Mouse (Mus musculus) liver, embryonic 16.5 days (tissue): ENCODE results near the gene Nvl. TPM values are rescaled to one million over a fixed set of nuclear protein-coding genes. Genes with fewer than 3 reads are reported as not detected.

ENCODE experiments used
- ATAC-seq: fragments of 200-750 bp; cut with Nextera tagmentation; 2 replicates; pipeline ENCODE4 v1.8.0; 2017; ENCODE audit warnings: low read depth, mild to moderate bottlenecking, moderate number of reproducible peaks, moderate library complexity
- H3K27ac ChIP-seq: fragments of 300-500 bp; sonication (generic); 2 replicates; pipeline ENCODE4 v1.5.1; 2014; ENCODE audit warnings: mild to moderate bottlenecking, low read length
- H3K27me3 ChIP-seq: fragments of 300-500 bp; sonication (generic); 2 replicates; pipeline ENCODE4 v1.6.1; 2014; ENCODE audit warnings: low read depth, low read length, mixed read lengths; ENCODE audit not compliant: control insufficient read depth, insufficient read depth
- H3K36me3 ChIP-seq: fragments of 300-500 bp; sonication (generic); 2 replicates; pipeline ENCODE4 v1.6.1; 2014; ENCODE audit warnings: mild to moderate bottlenecking; ENCODE audit not compliant: control insufficient read depth, insufficient read depth
- H3K4me1 ChIP-seq: fragments of 300-500 bp; sonication (generic); 2 replicates; pipeline ENCODE4 v1.6.1; 2014; ENCODE audit warnings: low read depth, low read length, mixed read lengths; ENCODE audit not compliant: control insufficient read depth
- H3K4me2 ChIP-seq: fragments of 300-500 bp; sonication (generic); 2 replicates; pipeline ENCODE4 v1.6.1; 2014; ENCODE audit warnings: low read depth, low read length, mixed read lengths
- H3K4me3 ChIP-seq: fragments of 300-500 bp; sonication (generic); 2 replicates; pipeline ENCODE4 v1.5.1; 2014; ENCODE audit warnings: low read depth, mild to moderate bottlenecking, low read length
- H3K9ac ChIP-seq: fragments of 300-500 bp; sonication (generic); 2 replicates; pipeline ENCODE4 v1.6.1; 2014; ENCODE audit warnings: low read depth, low read length
- H3K9me3 ChIP-seq: fragments of 300-500 bp; sonication (generic); replicated peaks from 2 replicates; pipeline ENCODE4 v1.6.1; 2016; ENCODE audit warnings: low read length; ENCODE audit not compliant: control insufficient read depth
- WGBS: fragments of 180-500 bp; shearing (Covaris S2); extraction: QIAGEN DNeasy Blood & Tissue Kit; methylation state at CpG from one replicate; pipeline ENCODE4 v1.1.7; 2014; ENCODE audit not compliant: insufficient replicate concordance; 5-methylcytosine and 5-hydroxymethylcytosine counted together
- polyA plus RNA-seq: library from polyadenylated mRNA; unstranded; fragments of >200 nt; fragmentation: Nextera tagmentation; extraction: Ambion mirVana; gene quantifications from 2 replicates; pipeline ENCODE4 v1.2.1, GENCODE M21; 2015

The Nvl gene
- polyA plus RNA-seq, 1 experiment from 2014 or later, result 10.0 TPM

DNA sequence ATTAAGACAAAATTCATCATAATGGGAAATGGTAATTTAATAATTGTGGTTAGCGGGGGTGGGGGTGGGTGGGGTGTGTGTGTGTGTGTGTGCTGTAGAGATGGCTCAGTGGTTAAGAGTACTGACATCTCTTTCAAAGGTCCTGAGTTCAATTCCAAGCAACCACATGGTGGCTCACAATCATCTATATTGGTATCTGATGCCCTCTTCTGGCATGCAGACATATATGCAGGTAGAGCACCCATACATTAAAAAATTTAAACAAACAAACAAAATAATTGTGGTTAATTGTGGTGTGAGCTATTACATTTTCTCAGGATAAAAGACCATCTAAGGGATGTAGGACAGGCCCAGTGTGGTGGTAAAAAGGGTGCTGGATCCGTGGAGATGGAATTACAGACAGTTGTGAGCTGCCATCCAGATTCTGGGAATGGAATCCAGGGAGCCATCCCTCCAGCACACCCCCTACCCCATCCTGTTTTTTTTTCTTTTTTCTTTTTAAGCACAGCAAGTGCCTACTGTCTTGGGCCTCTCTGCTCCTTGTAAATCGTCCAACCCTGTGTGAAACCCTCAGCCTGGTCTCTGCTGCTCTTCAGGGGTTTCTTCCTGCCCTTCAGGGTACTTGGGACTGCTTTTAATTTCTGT is 5.5 kb upstream of the Nvl start:
- peaks cover 43% of the 10 kb centered on the region for H3K4me1 ChIP-seq
- H3K36me3 ChIP-seq, result no peaks in the 10 kb centered on the region
- H3K27me3 ChIP-seq, result no peaks in the 10 kb centered on the region
- no peak overlapping the region for H3K4me3 ChIP-seq
- no peak overlapping the region for H3K9ac ChIP-seq
- no peak overlapping the region; the same call in 1 of the 2 replicates for H3K27ac ChIP-seq
- H3K9me3 ChIP-seq, result no peaks in the 10 kb centered on the region
- no peak for ATAC-seq
- no peak overlapping the region; the same call in 1 of the 2 replicates for H3K4me2 ChIP-seq
- WGBS, result 57% methylated on average over 3 of the region's 3 CpGs

DNA sequence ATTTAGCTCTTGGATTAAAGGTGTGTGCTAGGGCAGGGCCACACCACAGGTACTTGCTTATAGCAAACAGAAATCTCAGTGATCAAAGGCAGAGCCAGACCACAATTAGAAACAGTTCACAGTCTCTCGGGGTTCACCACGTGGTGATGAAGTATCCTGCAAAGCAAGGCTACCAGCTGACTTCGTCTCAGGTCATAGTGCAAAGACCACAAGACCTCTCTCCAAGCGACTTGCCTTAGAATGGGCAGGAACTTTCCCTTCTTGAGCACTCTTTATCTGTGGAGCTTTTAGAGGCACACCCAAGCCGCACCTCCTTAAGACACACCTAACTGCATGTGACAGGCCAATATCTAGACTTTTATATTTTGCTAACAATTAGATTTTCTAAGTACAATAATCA is 4.5 kb upstream of the Nvl start:
- Histone ChIP-seq H3K36me3 (no peaks in the 10 kb centered on the region), H3K4me1 (peaks cover 43% of the 10 kb centered on the region)
- peak; percentile 42 for ATAC-seq

DNA sequence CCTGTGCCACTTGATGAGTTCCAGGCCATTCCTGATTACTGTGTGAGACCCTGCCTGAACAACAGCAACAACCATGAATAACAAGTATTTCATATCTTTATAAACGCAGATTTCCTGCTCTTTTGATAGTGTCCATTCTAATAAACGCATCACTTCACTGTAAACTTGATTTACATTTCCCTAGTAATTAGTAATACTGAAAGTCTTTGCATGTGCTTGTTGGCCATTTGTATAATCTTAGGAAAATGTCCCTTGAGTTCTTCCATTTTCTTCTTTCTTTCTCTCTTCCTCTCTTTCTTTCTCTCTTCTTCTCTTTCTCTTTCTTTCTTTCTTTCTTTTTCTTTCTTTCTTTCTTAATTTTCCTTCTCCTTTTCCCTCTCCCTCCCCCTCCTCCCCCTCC is 2.2 kb upstream of the Nvl start:
- Histone ChIP-seq H3K4me3 (peak overlapping the region; percentile 91), H3K36me3 (peaks cover 3% of the 10 kb centered on the region; the same call in 1 of the 2 replicates), H3K9me3 (no peaks in the 10 kb centered on the region), H3K4me2 (peak overlapping the region; percentile 79), H3K27ac (no peak overlapping the region), H3K27me3 (no peaks in the 10 kb centered on the region), H3K9ac (no peak overlapping the region), H3K4me1 (peaks cover 42% of the 10 kb centered on the region)
- no peak for ATAC-seq
- WGBS, result 56% methylated on average over 2 of the region's 2 CpGs

More for the DNA sequence above, 4.5 kb upstream of the Nvl start:
- peak overlapping the region; percentile 56 for H3K4me2 ChIP-seq
- no peaks in the 10 kb centered on the region for H3K9me3 ChIP-seq
- peak overlapping the region; percentile 42 for H3K9ac ChIP-seq
- peak overlapping the region; percentile 13 for H3K4me3 ChIP-seq
- H3K27me3 ChIP-seq, result no peaks in the 10 kb centered on the region
- H3K27ac ChIP-seq, result peak overlapping the region; percentile 62
- 24% methylated on average over 5 of the region's 5 CpGs for WGBS

DNA sequence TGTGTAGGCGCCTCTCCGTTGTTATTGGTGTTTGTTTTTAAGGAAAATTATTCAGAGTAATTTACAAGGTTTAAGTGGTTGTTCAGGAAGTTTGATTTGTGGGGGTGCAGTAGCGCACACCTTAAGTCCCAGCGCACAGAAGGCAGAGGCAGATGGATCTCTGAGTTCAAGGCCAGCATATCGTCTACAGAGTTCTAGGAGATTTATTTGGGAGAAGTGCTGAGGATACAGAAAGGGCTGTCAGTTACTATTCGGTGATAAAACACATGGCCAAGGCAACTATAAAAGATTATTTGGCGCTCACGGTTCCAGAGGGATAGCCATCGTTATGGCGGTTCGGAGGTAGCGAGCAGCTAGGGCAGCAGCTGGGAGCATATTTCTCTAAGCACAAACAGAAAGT is 962 bp upstream of the Nvl start:
- no peaks in the 10 kb centered on the region for H3K27me3 ChIP-seq
- peaks cover 3% of the 10 kb centered on the region; the same call in 1 of the 2 replicates for H3K36me3 ChIP-seq
- H3K4me1 ChIP-seq, result peaks cover 35% of the 10 kb centered on the region
- H3K9ac ChIP-seq, result peak overlapping the region; percentile 88
- peak overlapping the region; percentile 91 for H3K4me3 ChIP-seq
- H3K27ac ChIP-seq, result peak overlapping the region; percentile 97
- ATAC-seq, result no peak
- H3K4me2 ChIP-seq, result peak overlapping the region; percentile 79
- 4% methylated on average over 12 of the region's 12 CpGs for WGBS
- no peaks in the 10 kb centered on the region for H3K9me3 ChIP-seq

DNA sequence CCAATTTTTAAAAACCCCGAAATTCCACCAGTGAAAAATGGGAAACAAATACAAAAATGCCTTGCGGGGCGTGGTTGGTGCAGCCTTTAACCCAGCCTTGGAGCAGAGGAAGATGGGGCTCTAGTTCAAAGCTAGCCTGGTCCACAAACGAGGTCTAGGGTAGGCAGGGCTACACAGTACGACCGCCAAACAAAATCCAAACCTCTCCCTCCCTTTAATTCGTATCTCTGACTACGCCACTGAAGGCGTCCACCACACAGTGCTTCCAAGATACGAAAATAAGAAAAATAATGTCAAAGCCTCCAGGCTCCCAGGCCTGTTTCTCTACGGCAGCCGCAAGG is 425 bp downstream of the Nvl start:
- peaks cover 3% of the 10 kb centered on the region; the same call in 1 of the 2 replicates for H3K36me3 ChIP-seq
- peak overlapping the region; percentile 79 for H3K4me2 ChIP-seq
- 0% methylated on average over 12 of the region's 12 CpGs for WGBS
- ATAC-seq, result peak; percentile 19
- peak overlapping the region; percentile 91 for H3K4me3 ChIP-seq
- H3K9me3 ChIP-seq, result no peaks in the 10 kb centered on the region
- H3K4me1 ChIP-seq, result peaks cover 23% of the 10 kb centered on the region
- peak overlapping the region; percentile 88 for H3K9ac ChIP-seq
- peak overlapping the region; percentile 97 for H3K27ac ChIP-seq
- H3K27me3 ChIP-seq, result no peaks in the 10 kb centered on the region

DNA sequence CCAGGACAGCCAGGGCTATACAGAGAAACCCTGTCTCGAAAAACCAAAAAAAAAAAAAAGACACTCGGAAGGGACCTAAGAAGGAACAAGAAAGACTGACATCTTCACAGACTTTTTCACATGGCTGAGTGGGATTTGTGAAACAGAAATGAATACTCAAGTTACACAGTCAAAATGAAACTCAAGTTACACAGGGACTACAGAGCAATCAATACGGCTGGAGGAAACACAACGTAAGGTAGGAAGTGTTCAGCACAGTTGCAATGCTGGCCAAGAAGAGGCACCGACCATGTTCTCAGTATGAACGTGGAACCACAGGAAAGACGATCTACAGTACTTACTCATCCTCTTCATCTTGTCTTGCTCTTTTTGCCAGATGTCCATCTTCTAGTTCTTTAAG is 5.3 kb downstream of the Nvl start:
- Histone ChIP-seq H3K4me3 (no peak overlapping the region), H3K27me3 (no peaks in the 10 kb centered on the region), H3K4me2 (no peak overlapping the region), H3K36me3 (peaks cover 24% of the 10 kb centered on the region), H3K4me1 (peaks cover 8% of the 10 kb centered on the region), H3K9ac (no peak overlapping the region), H3K27ac (no peak overlapping the region), H3K9me3 (no peaks in the 10 kb centered on the region)
- WGBS, result 79% methylated on average over 7 of the region's 7 CpGs
- no peak for ATAC-seq

DNA sequence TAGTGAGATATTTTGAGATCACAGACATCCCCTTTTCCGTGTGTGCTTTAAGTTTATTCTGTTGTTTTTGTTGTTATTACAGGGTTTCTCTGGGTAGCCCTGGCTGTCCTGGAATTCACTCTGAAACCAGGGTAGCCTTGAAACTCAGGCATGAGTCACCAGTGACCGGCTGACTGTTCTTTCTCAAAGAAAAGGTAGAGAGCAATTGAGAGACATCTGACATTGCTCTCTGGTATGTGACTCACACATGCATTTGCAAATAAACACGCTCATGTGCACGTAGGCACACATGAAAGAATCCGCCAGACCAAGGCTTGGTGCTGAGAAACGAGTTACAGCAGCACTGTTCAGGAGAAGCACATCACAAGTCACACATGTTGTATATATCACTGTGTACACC is 12.1 kb downstream of the Nvl start:
- H3K4me2 ChIP-seq, result no peak overlapping the region
- WGBS, result 82% methylated on average over 6 of the region's 6 CpGs

DNA sequence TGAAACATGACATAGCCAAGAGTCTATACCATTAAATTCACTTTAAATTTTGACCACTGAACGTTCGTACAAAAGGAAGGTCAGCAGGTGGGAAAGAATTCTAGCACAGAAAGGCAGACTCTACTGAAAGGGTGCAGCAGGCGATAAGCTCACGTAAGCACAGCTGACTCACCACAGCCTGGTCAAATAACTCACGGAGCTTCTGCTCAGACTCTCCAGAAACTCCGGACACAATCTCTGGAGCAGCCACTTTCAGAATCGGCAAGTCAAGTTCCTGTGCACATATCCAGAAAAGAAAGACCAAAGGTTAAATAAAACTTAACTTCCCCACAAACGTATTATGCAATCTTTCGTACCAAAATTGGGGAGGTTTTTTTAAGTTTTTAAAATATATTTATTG is 17.2 kb downstream of the Nvl start:
- Histone ChIP-seq H3K36me3 (peaks cover 34% of the 10 kb centered on the region), H3K4me3 (no peak overlapping the region)

More for the DNA sequence above, 12.1 kb downstream of the Nvl start:
- H3K4me3 ChIP-seq, result no peak overlapping the region
- H3K27ac ChIP-seq, result no peak overlapping the region
- H3K36me3 ChIP-seq, result peaks cover 35% of the 10 kb centered on the region
- H3K4me1 ChIP-seq, result no peaks in the 10 kb centered on the region
- H3K9ac ChIP-seq, result no peak overlapping the region
- no peaks in the 10 kb centered on the region for H3K9me3 ChIP-seq
- ATAC-seq, result no peak
- H3K27me3 ChIP-seq, result no peaks in the 10 kb centered on the region

DNA sequence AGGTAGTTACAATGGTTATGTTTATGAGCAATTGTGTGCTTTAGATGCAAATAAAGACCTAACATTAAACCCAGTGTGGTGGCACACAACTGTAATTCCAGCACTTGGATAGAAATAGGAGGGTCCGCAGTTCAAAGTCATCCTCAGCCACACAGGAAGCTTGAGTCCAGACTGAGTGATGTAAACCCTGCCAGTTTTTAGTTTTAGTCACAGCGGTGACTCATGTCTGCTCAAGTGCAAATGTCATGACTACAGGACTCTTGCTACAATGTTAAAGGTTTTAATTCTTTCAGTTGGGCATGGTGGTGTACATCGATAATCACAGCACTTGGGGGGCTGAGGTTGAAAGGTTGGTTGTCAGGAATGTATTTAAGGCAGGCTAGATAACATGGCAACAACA is 18.1 kb downstream of the Nvl start:
- no peaks in the 10 kb centered on the region for H3K9me3 ChIP-seq
- no peak overlapping the region for H3K4me3 ChIP-seq
- H3K4me2 ChIP-seq, result no peak overlapping the region
- no peak for ATAC-seq
- 90% methylated on average over 3 of the region's 3 CpGs for WGBS
- H3K4me1 ChIP-seq, result no peaks in the 10 kb centered on the region
- no peak overlapping the region for H3K9ac ChIP-seq
- H3K27me3 ChIP-seq, result no peaks in the 10 kb centered on the region
- no peak overlapping the region for H3K27ac ChIP-seq
- H3K36me3 ChIP-seq, result peaks cover 34% of the 10 kb centered on the region

More for the DNA sequence above, 17.2 kb downstream of the Nvl start:
- H3K4me2 ChIP-seq, result no peak overlapping the region
- no peaks in the 10 kb centered on the region for H3K9me3 ChIP-seq
- H3K27me3 ChIP-seq, result no peaks in the 10 kb centered on the region
- ATAC-seq, result no peak
- WGBS, result 73% methylated on average over 9 of the region's 9 CpGs
- H3K9ac ChIP-seq, result no peak overlapping the region
- no peaks in the 10 kb centered on the region for H3K4me1 ChIP-seq
- no peak overlapping the region for H3K27ac ChIP-seq
